Mouse (Mus musculus) liver, embryonic 14.5 days (tissue): ENCODE data around the gene Pih1d1.

Experiments used
- CTCF ChIP-seq: IDR thresholded peaks from 2 replicates; pipeline ENCODE4 v1.5.1; 2016; ENCODE audit warnings: antibody characterized with exemption, low read depth, control low read depth
- EP300 ChIP-seq: IDR thresholded peaks from 2 replicates; pipeline ENCODE4 v1.6.1; 2016; ENCODE audit warnings: antibody characterized with exemption, low read depth

GRCm38 (mm10) chr7:45104941-45105340 is 49.2 kb upstream of the Pih1d1 start:
- TF ChIP-seq CTCF (no peak), EP300 (no peak)
